Mouse (Mus musculus) liver, embryonic 12.5 days (tissue): ENCODE measurements around the gene Elmod1. TPM values are rescaled to one million over a fixed set of nuclear protein-coding genes. Genes with fewer than 3 reads are reported as not detected.

Experiments used
- ATAC-seq: fragments of 200-750 bp; cut with Nextera tagmentation; 2 replicates; pipeline ENCODE4 v1.8.0; 2017; ENCODE audit warnings: moderate number of reproducible peaks, mild to moderate bottlenecking, moderate library complexity
- H3K27ac ChIP-seq: fragments of 300-500 bp; sonication (generic); 2 replicates; pipeline ENCODE4 v1.5.1; 2016; ENCODE audit warnings: mild to moderate bottlenecking
- H3K27me3 ChIP-seq: fragments of 300-500 bp; sonication (generic); replicated peaks from 2 replicates; pipeline ENCODE4 v1.6.1; 2016; ENCODE audit warnings: mild to moderate bottlenecking, moderate library complexity
- H3K36me3 ChIP-seq: fragments of 300-500 bp; sonication (generic); 2 replicates; pipeline ENCODE4 v1.6.1; 2016; ENCODE audit warnings: mild to moderate bottlenecking, moderate library complexity
- H3K4me1 ChIP-seq: fragments of 300-500 bp; sonication (generic); 2 replicates; pipeline ENCODE4 v1.6.1; 2016
- H3K4me2 ChIP-seq: fragments of 300-500 bp; sonication (generic); 2 replicates; pipeline ENCODE4 v1.6.1; 2016; ENCODE audit warnings: mild to moderate bottlenecking, moderate library complexity
- H3K4me3 ChIP-seq: fragments of 300-500 bp; sonication (generic); 2 replicates; pipeline ENCODE4 v1.5.1; 2016; ENCODE audit warnings: mild to moderate bottlenecking, moderate library complexity
- H3K9ac ChIP-seq: fragments of 300-500 bp; sonication (generic); 2 replicates; pipeline ENCODE4 v1.6.1; 2016; ENCODE audit warnings: mild to moderate bottlenecking, moderate library complexity
- H3K9me3 ChIP-seq: fragments of 300-500 bp; sonication (generic); replicated peaks from 2 replicates; pipeline ENCODE4 v1.6.1; 2016; ENCODE audit warnings: mild to moderate bottlenecking, moderate library complexity
- WGBS: fragments of 180-500 bp; shearing (Covaris S2); methylation state at CpG from one replicate; pipeline ENCODE4 v1.1.7; 2016; ENCODE audit not compliant: insufficient replicate concordance; 5-methylcytosine and 5-hydroxymethylcytosine counted together
- polyA plus RNA-seq: library from polyadenylated mRNA; unstranded; fragments of >200 nt; fragmentation: Nextera tagmentation; extraction: Ambion mirVana; gene quantifications from 2 replicates; pipeline ENCODE4 v1.2.1, GENCODE M21; 2016

The Elmod1 gene
- polyA plus RNA-seq, 1 experiment from 2014 or later, result not detected

DNA sequence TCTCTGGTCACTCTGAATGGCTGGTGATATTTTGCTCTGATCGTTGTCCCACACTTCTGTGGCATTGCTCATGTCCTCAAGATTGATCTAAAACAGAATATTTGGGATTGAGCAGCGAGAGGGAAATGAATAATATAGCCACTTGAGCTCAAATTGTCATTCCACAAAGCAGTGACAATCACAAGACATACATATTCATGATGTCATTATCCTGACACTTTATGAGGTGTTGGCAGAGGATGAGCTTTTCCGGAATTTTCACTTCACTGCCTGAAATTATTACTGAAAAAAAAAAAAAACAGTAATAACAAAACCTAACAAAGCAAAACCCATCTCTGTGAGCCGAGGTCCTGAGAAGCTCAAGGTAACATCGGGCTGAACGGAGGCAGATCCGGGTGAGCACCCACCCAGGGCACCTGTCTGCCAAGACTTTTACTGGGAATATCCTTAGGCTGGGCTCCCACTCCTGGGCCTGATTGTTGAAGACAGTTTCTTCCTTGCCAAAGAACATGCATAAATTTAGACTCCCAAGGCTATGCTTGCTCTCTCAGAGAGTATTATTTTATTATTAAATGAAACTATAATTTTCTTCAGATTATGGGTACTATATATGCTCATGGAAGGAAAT, 71.8 kb downstream of the Elmod1 start:
- Histone ChIP-seq H3K27ac (no peak overlapping the region), H3K4me1 (no peaks in the 10 kb centered on the region), H3K9ac (no peak overlapping the region), H3K27me3 (no peaks in the 10 kb centered on the region), H3K36me3 (no peaks in the 10 kb centered on the region), H3K4me2 (no peak overlapping the region), H3K9me3 (no peaks in the 10 kb centered on the region), H3K4me3 (no peak overlapping the region)
- WGBS, result 72% methylated on average over 7 of the region's 7 CpGs
- ATAC-seq, result no peak

DNA sequence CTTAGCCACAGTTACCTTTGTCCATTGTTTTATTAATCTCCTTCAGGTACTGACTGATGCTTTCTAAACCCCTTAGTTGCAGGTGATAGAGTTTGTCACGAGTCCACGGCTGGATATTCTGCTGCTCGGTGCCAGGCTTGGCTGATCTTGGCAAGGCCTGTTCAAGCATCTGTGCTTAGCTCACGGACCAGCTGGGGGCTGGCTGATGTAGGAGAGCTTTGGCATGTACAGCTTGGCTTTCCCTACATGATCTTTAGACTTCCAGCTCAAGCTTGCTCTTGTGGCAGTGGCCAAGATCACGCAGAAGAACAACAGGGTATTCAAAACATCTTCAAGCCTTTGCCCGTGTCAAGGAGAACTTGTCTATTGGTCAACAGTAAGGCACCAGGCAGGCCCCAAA, 75.3 kb downstream of the Elmod1 start:
- no peak for ATAC-seq
- 67% methylated on average over 6 of the region's 6 CpGs for WGBS
- Histone ChIP-seq H3K4me3 (no peak overlapping the region), H3K27me3 (no peaks in the 10 kb centered on the region), H3K4me2 (no peak overlapping the region), H3K36me3 (no peaks in the 10 kb centered on the region), H3K4me1 (no peaks in the 10 kb centered on the region), H3K9me3 (peaks cover 6% of the 10 kb centered on the region), H3K9ac (no peak overlapping the region), H3K27ac (no peak overlapping the region)

DNA sequence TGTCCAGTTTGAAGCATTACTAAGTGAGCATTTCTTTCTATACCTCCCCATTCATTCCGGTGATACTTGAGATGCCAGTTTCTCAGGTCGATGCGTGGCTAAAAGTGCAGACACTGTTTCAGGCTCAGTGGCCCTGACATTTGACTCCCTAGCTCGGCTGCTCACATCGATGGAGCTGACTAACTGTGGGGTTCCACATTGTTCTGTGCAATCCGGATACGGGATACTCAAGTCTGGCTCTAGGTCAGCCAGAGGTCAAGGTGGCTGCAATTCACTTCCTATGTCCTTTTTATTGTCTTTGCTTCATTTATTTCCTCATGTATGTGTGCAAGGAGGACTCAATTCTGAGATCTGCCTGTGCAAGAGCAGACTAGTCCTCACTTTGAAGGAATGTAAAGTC, 79.3 kb downstream of the Elmod1 start:
- no peak for ATAC-seq
- H3K9ac ChIP-seq, result no peak overlapping the region
- no peaks in the 10 kb centered on the region for H3K27me3 ChIP-seq
- H3K27ac ChIP-seq, result no peak overlapping the region
- 70% methylated on average over 7 of the region's 7 CpGs for WGBS
- no peak overlapping the region for H3K4me3 ChIP-seq
- H3K4me2 ChIP-seq, result no peak overlapping the region
- H3K36me3 ChIP-seq, result no peaks in the 10 kb centered on the region
- no peaks in the 10 kb centered on the region for H3K4me1 ChIP-seq
- peaks cover 6% of the 10 kb centered on the region for H3K9me3 ChIP-seq

DNA sequence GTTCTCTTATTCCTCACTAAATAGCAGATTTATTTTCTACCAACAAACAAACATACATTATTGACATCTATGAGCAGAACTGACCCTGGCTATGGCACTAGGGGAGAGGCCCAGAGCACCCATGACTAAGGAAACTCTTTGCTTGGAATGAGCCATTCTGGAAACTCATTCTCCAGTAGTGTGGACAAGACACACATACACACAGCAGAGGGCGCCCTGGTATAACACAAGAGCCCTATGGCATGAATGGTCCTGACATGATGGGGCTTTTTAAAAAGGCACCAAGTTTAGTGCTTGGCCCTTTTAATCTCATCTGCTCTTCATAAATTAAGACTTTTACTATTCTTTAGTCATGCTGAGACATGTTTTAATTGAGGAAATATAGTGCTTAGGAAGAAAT, 85.0 kb downstream of the Elmod1 start:
- WGBS, result 4% methylated on average over 1 of the region's 1 CpGs

DNA sequence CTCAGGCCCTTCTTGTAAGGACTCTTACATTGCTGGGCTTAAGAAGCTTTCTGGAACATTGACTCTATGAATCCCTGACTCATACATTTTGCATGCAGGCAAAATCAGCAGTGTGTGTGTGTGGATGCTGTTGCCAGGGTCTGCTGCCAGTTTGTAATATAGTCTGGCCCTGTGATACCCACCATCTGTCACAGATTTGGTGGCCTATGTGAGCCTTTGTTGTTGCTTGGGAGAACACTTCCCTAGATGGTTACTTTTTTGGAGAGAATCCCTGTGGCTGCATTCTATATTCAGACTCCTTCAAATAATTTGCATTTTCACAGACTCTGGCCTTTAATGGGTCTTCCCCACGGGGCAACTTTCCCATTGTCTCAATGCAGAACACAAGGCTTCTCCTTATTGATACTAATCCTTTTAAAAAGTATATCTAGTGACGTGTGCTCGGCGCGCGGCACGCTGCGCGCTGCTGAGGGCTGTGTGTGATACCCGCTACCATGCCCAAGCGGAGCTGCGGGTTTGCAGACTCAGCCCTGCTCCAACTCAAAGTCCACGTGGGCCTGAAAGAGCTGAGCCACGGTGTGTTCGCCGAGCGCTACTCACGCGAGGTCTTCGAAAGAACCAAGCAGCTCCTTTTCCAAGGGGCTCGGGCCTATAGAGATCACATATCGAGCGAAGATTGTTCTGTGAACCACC, 91.4 kb downstream of the Elmod1 start:
- no peak overlapping the region for H3K27ac ChIP-seq
- no peak overlapping the region for H3K4me2 ChIP-seq
- no peak for ATAC-seq
- H3K4me3 ChIP-seq, result no peak overlapping the region
- no peaks in the 10 kb centered on the region for H3K4me1 ChIP-seq
- H3K9me3 ChIP-seq, result no peaks in the 10 kb centered on the region
- H3K36me3 ChIP-seq, result no peaks in the 10 kb centered on the region
- H3K9ac ChIP-seq, result no peak overlapping the region
- WGBS, result 83% methylated on average over 23 of the region's 23 CpGs
- no peaks in the 10 kb centered on the region for H3K27me3 ChIP-seq

More for the DNA sequence above, 85.0 kb downstream of the Elmod1 start:
- Histone ChIP-seq H3K4me3 (no peak overlapping the region), H3K4me1 (no peaks in the 10 kb centered on the region), H3K9ac (no peak overlapping the region), H3K4me2 (no peak overlapping the region), H3K36me3 (no peaks in the 10 kb centered on the region), H3K27ac (no peak overlapping the region), H3K9me3 (no peaks in the 10 kb centered on the region), H3K27me3 (no peaks in the 10 kb centered on the region)
- ATAC-seq, result no peak

DNA sequence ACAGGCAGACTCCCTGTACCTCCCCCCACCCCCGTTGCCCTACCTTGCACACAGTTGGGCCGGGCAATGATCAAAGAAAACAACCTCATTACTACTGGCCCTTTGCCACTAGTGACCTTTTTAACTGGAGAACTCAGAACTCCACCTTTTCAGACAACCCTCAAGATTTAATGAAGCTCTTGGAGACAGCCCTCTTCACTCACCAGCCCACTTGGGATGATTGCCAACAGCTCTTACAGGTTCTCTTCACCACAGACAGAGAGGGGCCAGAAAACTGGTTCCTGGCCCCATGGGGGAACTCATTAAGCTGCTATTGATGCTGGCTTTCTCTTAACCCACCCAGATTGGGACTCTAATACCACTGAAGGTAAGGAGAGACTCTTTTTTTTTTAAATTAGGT, 97.7 kb downstream of the Elmod1 start:
- Histone ChIP-seq H3K4me2 (no peak overlapping the region), H3K4me3 (no peak overlapping the region), H3K4me1 (no peaks in the 10 kb centered on the region), H3K9ac (no peak overlapping the region), H3K27me3 (no peaks in the 10 kb centered on the region), H3K27ac (no peak overlapping the region), H3K9me3 (no peaks in the 10 kb centered on the region; the same call in 1 of the 2 replicates), H3K36me3 (no peaks in the 10 kb centered on the region)
- 38% methylated on average over 2 of the region's 2 CpGs for WGBS
- no peak for ATAC-seq

DNA sequence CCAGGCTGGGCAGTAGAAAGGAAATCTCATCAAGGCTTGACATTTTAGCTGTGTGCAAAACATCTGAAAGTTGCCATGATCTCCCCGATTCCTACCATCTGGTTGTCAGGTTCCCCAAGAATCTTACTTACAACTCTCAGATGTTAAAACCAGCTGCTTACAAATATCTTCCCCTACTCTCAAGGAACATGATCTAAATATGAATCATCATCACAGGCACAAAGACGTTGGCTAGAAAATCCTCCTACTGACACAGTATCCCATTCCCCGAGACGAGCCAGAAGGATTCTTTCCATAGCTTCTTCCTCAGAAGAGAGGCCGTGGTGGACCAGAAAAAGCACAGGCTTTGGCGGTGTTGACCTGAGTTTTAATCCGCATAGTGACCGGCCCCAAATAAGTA, 101.9 kb downstream of the Elmod1 start:
- WGBS, result 74% methylated on average over 8 of the region's 8 CpGs
- H3K4me2 ChIP-seq, result no peak overlapping the region
- no peaks in the 10 kb centered on the region; the same call in 1 of the 2 replicates for H3K9me3 ChIP-seq
- H3K36me3 ChIP-seq, result no peaks in the 10 kb centered on the region
- H3K4me3 ChIP-seq, result no peak overlapping the region
- H3K27me3 ChIP-seq, result no peaks in the 10 kb centered on the region
- no peak for ATAC-seq
- H3K4me1 ChIP-seq, result no peaks in the 10 kb centered on the region
- no peak overlapping the region for H3K9ac ChIP-seq
- no peak overlapping the region for H3K27ac ChIP-seq

Other genes starting within 250 kb of the Elmod1 start
- 0.52 and 0.67 TPM in 2 replicates for gene Slc35f2, start 203.8 kb downstream of the Elmod1 start, polyA plus RNA-seq
- gene Sln, start 125.1 kb downstream of the Elmod1 start, polyA plus RNA-seq, result 0.15 and 0.49 TPM in 2 replicates
- 0.05 and 0.07 TPM in 2 replicates for gene Tnfaip8l3, start 93.1 kb upstream of the Elmod1 start, polyA plus RNA-seq